Mouse (Mus musculus) brown adipose tissue, adult 24 weeks (tissue): ENCODE measurements around the gene Pnma1. TPM values are rescaled to one million over a fixed set of nuclear protein-coding genes. Genes with fewer than 3 reads are reported as not detected.

Experiments
- H3K27ac ChIP-seq: fragments of 200-500 bp; replicated peaks from 2 replicates; pipeline ENCODE4 v1.5.1; 2012; ENCODE audit warnings: low read depth, mild to moderate bottlenecking, low read length
- H3K4me1 ChIP-seq: fragments of 200-500 bp; 2 replicates; pipeline ENCODE4 v1.6.1; 2012; ENCODE audit warnings: low read length, mixed read lengths; ENCODE audit not compliant: control insufficient read depth, insufficient read depth, insufficient read length
- H3K4me3 ChIP-seq: fragments of 200-500 bp; 2 replicates; pipeline ENCODE4 v1.5.1; 2012; ENCODE audit warnings: low read depth, mild to moderate bottlenecking, low read length, moderate library complexity; ENCODE audit not compliant: insufficient read depth
- polyA plus RNA-seq: library from polyadenylated mRNA; stranded (reverse); fragments of >200 nt; gene quantifications from 2 replicates; pipeline ENCODE4 v1.2.4, GENCODE M21; 2012; ENCODE audit not compliant: missing spikeins, insufficient read depth, insufficient read length

Gene Pnma1
- polyA plus RNA-seq, 1 experiment: not detected

DNA sequence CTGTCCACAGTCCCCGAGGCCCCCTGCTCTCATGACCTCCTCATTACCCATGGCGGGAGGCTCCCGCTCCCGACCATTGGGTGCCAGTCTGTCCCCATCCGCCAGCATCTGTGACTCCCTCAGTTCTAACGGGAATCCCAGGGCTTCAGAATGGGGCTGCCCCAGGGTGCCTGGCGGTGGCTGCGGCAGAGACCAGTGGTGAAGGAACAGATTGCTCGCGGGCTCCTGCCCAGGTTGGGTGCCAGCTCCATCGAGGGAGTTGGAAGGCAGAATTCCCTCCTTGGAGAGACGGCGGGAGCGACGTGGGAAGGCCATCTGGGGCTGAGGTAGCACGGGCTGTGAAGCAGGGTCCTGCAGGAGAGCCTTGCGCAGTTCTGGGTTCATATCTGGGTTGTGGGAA lies 24.6 kb upstream of the Pnma1 start:
- Histone ChIP-seq H3K4me3 (no peak overlapping the region), H3K27ac (no peak overlapping the region), H3K4me1 (peaks cover 53% of the 10 kb centered on the region)

DNA sequence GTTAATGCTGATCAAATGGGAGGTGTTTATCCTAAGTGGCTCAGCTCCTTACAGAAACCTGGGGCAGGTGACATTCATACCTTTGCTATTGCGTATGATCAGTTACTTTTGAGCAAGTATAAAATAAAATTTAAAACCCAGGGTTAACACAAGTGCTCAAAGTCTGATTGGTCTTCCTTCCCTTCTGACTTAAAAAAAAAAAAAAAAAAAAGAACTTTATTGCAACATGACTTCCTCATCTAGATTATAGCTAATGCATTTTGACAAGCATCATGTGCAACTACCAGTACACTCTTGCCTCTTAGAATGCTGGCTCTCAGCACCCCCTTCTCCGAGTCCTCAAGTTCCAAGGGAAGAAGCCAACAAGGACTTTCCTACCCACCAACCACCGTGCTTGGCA lies 23.9 kb upstream of the Pnma1 start:
- Histone ChIP-seq H3K4me3 (no peak overlapping the region), H3K27ac (no peak overlapping the region), H3K4me1 (peaks cover 50% of the 10 kb centered on the region)

DNA sequence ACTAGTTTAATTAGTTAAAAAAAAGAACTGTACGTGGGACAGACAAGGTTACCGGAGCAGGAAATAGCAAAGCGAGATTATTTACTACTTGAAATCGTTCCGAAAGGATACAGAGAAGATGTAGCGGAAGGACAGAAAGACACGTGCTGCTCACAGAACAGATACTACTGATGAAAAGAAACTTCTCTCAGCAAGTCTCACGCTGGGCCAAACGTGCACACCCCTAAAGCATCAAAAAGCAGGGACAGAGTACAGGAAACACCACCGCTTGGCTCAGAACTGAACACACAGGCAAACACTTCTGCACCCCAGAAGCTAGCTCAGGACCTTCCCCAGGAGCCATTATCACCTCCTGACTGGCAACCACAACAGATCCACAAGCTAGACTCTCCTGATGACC lies 22.3 kb upstream of the Pnma1 start:
- Histone ChIP-seq H3K4me1 (peaks cover 48% of the 10 kb centered on the region), H3K4me3 (no peak overlapping the region)

GRCm38 (mm10) chr12:84165631-84166373 lies 17.5 kb upstream of the Pnma1 start:
- Histone ChIP-seq H3K27ac (peak overlapping the region; percentile 80), H3K4me1 (peaks cover 28% of the 10 kb centered on the region), H3K4me3 (no peak overlapping the region)

More for the DNA sequence above, 22.3 kb upstream of the Pnma1 start:
- H3K27ac ChIP-seq: no peak overlapping the region

DNA sequence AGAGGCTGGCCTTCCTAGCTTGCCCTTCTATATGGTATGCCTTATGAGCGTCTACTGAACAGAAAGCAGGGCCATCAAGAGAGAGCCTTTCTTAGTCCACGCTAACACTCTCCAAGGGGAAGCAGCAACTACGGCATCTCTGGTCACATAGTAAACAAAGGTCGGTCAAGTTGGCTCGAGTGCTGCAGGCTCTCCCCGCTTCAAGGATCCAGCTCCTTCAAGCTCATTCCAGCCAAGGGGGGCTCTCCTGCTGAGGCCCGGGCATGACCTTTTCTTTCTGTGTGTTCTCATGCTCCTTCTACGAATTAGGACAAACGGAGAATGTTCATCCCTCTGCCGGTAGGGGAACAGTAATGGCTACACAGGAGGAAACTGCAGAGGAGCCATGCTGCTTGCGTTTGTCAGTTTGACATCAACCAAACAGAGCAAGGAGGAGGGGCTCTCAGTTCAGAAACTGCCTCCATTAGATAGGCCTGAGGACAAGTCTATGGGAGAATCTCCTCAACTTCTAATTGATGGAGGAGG lies 15.4 kb upstream of the Pnma1 start:
- H3K4me3 ChIP-seq: no peak overlapping the region
- peaks cover 20% of the 10 kb centered on the region for H3K4me1 ChIP-seq
- no peak overlapping the region for H3K27ac ChIP-seq

GRCm38 (mm10) chr12:84163133-84163532 lies 14.8 kb upstream of the Pnma1 start:
- H3K4me1 ChIP-seq: peaks cover 16% of the 10 kb centered on the region; the same call in 1 of the 2 replicates
- H3K27ac ChIP-seq: no peak overlapping the region
- no peak overlapping the region for H3K4me3 ChIP-seq

DNA sequence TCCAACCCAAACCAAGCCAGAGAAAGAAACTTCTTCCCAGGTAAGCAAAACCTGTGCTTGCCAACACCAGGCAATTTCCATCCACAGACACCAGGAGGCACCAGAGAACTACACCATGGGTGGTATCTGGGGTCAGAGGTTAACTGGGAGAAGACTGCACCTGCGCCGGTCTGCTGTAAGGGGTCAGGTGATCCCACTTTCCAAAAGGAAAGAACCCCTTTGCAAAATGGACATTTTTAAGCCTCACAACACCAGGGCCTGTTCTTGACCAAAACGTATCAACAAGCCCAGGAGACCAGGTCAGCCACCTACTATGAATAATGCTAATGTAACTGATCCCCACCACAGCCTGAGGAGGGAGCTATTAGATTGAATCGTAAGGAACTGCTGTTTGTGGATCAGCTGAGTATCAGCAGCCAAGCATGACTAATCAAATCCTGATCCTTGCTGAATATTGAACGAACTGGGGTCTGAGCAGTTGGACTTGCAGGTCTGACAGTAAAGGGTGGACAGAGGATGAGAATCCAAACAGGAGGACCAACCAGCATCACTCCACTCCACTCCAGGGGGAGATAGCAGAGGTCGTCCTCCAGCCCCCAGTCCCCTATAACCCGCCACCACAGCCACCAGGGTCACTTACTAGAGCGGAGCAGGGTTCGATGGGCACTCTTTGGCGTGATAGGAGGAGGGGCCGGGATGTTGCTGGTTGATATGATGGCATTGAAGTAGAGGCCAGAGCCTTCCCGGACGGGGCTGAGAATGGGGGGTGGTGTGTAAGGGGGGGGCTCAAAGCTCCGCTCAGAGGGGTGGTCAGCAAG lies 13.5 kb upstream of the Pnma1 start:
- H3K27ac ChIP-seq: no peak overlapping the region
- H3K4me1 ChIP-seq: peaks cover 9% of the 10 kb centered on the region; the same call in 1 of the 2 replicates
- H3K4me3 ChIP-seq: no peak overlapping the region

DNA sequence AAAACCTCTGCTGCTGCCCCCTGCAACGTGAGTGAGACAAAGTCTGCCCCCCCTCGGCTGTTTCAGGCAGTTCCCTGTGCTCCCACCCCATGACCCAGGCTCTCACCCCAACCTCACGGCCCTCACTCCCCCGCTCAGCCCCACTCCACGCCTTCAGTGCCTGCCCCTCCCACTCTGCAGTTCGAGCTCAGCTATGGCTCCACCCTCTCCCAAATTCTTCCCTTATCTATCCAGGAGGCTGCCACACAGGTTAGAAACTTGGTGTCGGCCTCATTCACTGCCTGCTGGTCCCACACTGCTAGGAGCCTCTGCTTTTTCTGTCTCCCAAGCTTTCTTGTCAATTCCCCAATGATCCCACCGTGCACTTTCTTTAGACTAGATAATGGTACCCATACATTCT lies 12.8 kb upstream of the Pnma1 start:
- Histone ChIP-seq H3K4me1 (peaks cover 6% of the 10 kb centered on the region), H3K4me3 (no peak overlapping the region), H3K27ac (no peak overlapping the region)

DNA sequence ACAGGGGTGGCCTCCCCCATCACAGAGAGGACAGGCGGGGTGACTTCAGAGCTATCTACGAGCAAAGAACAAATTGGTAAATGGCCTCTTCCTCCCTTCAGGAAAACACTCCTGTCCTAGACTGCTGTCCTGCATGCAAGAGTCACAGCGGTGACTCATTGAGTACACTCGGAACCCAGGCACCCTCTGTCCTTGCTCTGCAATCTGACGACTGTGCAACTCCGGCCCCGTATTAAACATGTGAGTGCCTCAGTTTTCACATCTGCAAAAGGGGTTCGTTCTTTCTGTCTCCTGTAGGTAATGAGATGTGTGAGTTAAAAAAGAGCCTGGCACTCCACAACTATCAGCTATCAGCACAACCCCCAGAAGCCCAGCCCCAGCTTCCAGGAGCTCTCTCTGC lies 12.2 kb upstream of the Pnma1 start:
- no peak overlapping the region for H3K27ac ChIP-seq
- peaks cover 6% of the 10 kb centered on the region for H3K4me1 ChIP-seq
- no peak overlapping the region for H3K4me3 ChIP-seq

DNA sequence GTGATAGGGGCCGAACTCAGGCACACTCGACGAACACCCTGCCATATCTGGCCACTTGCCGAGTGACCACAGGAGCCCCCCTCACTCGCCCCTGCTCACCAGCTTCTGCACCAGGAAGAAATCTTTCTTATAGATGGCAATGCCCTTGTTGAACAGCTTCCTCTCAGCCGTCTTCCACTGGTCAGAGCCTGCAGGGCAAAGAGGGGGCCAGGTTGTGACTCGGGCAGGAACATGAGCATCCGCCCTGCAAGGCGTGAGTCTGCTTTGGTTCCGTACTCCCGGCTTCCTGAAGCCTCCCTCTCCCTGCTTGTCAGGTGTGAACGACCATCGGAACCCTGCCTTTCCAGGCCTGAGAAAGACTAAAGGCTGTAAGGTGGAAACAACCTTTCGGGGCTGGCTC lies 9.9 kb upstream of the Pnma1 start:
- Histone ChIP-seq H3K27ac (no peak overlapping the region), H3K4me1 (peaks cover 3% of the 10 kb centered on the region; the same call in 1 of the 2 replicates), H3K4me3 (no peak overlapping the region)

DNA sequence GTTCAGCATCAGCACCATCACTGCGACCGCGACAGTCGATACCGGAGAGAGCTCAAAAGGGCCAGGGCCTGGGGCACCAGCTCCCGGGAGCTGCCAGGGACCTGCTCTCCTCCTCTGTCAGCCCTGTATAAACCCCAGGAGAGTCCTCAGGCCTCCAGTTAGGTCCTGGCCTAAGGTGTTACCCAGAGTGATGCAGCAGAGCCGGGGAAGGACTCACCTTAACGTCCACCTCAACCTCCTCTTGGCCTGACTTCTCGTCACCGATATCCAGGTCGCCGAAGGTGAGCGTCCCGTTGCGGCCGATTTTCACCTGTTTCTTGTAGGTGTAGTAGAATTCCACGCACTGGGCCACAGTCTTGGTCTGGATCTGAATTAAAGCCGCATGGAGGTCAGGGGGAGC lies 7.9 kb upstream of the Pnma1 start:
- Histone ChIP-seq H3K27ac (no peak overlapping the region), H3K4me3 (no peak overlapping the region), H3K4me1 (peaks cover 3% of the 10 kb centered on the region; the same call in 1 of the 2 replicates)

DNA sequence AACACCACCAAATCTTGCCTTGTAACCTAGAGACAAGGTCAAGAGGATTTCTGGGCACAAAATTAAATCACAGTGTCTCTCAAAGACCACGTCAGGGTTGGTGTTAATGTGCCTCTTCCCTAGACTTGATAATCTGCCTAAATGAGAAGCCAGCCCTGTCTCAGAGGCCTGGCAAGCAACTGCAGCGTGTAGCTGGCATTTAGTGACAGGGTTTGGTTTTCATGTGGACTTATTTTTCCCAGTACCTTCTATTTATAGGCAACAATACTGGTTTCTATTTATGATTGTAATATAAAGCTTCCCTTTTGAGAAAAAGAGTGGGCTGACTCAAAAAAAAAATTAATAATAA lies 7.2 kb upstream of the Pnma1 start:
- no peak overlapping the region for H3K4me3 ChIP-seq
- peaks cover 3% of the 10 kb centered on the region; the same call in 1 of the 2 replicates for H3K4me1 ChIP-seq
- peak overlapping the region; percentile 55 for H3K27ac ChIP-seq

DNA sequence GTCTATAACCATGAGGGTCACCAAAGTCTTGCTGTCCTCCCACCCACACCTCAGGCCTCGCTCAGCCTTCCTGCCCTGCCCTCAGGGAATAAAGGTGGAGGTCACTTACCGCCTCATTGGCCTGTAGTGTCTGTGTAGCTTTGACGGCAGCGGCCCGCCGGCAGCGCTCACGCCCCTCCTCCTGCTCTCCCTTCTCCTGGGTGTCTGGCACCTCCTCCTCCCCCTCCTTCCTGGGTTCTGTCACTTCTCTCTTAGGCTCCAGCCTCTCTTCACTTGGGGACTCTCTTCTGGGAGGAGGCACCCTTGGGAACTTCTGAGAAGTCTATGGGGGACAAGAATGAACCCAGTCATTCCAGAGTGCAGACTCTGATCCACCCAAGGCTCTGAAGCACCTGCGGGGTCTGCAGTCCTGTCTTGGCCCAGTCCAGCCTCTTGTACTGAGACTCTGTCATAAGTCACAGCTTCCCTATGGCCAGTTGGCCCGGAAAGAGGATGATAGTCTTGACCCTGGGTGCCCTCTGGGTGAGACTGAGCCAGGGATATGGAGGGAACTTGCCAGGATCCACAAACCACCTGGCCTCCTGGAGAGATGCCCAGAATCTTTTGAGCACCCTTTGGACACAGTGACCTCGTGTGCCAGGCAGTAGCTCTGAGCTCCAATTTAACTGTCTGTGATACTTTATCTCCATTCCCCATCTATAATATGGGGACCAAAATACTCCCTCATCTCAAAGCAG lies 6.7 kb upstream of the Pnma1 start:
- H3K27ac ChIP-seq: peak overlapping the region; percentile 55
- no peak overlapping the region for H3K4me3 ChIP-seq
- peaks cover 3% of the 10 kb centered on the region; the same call in 1 of the 2 replicates for H3K4me1 ChIP-seq

DNA sequence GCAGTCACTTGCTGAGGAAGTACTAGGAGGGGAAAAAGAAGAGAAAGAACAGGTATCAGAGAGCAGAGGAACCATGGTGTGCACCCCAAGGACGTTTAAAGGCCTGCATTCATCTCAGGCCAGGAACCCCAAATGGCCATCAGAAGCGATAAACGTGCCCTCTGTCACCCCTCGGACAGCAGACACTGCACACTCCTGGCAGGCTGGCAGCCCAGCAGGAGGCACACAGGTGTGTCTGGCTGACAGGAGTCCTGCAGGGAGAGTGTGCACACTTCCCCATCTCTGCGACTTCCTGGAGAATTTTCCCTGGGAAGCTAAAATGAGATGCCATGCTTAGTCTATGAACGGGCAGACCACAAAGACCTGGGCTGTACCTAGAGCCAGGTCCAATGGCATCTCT lies 5.1 kb upstream of the Pnma1 start:
- no peak overlapping the region for H3K4me3 ChIP-seq
- H3K4me1 ChIP-seq: peaks cover 3% of the 10 kb centered on the region; the same call in 1 of the 2 replicates
- H3K27ac ChIP-seq: no peak overlapping the region
